In the genomic region with DNA sequence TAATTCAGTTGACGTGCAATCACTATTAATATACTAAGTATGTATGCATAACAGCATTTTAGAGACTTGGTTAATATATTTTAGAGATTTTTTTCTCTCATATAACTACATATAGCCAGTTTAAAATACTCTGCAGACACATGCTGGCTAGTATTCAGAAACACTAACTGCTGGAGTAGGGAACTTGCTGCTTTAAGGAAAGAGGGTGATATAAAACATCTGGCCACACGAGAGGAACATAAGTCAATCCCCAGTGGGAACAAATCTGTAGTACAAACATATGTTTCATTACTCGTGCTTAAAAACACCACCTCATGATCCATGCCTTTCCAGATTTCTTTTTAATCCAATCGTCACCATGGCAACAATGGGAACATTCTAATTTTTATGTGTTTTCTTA, we compare ENCODE assay signal across 24 mouse cellular contexts.
A peak's percentile ranks its signal among the peaks of the same experiment; 100 is the strongest.
DNase-seq lines count a peak whose midpoint lies in the region; ATAC-seq and TF ChIP-seq lines count a peak whose summit lies in the region.
"Had no signal": no experiment of that assay in that cellular context is flagged by ENCODE, and none has a peak within 500 bp of the region (broad histone marks: within the 10 kb centered on the region; RNA-seq: fewer than 3 reads in every experiment).

No protein-coding gene starts in this region.

- H3K9me3 ChIP-seq in heart, postnatal 0 days (replicated peaks; ENCODE audit: control insufficient read depth, low read length), result no peaks in the 10 kb centered on the region
- H3K9me3 ChIP-seq in lung, embryonic 14.5 days (ENCODE audit: low read depth, low read length), result no peaks in the 10 kb centered on the region
- H3K9me3 ChIP-seq in midbrain, embryonic 14.5 days (ENCODE audit: control insufficient read depth, low read length), result no peaks in the 10 kb centered on the region
- H3K9me3 ChIP-seq in midbrain, embryonic 10.5 days (replicated peaks), result no peaks in the 10 kb centered on the region
- no peaks in the 10 kb centered on the region for H3K9me3 ChIP-seq in forebrain, embryonic 11.5 days (ENCODE audit: control insufficient read depth, low read length)
- H3K9me3 ChIP-seq: embryonic facial prominence, embryonic 15.5 days; forebrain, embryonic 10.5 days; forebrain, embryonic 15.5 days; heart, embryonic 10.5 days; hindbrain, embryonic 10.5 days; hindbrain, embryonic 15.5 days had no signal

- H3K9ac ChIP-seq in heart, postnatal 0 days (replicated peaks; ENCODE audit: low read depth, low read length), result no peak overlapping the region
- H3K9ac ChIP-seq in lung, embryonic 14.5 days, result no peak overlapping the region
- no peak overlapping the region for H3K9ac ChIP-seq in midbrain, embryonic 14.5 days (replicated peaks; ENCODE audit: low read length)
- no peak overlapping the region for H3K9ac ChIP-seq in forebrain, embryonic 11.5 days (ENCODE audit: low read length)
- H3K9ac ChIP-seq: embryonic facial prominence, embryonic 15.5 days; forebrain, embryonic 15.5 days; hindbrain, embryonic 15.5 days had no signal

- intact Hi-C loops in heart, postnatal 14 days (cut with DNase I), result no loop called here

- no peaks in the 10 kb centered on the region for H3K36me3 ChIP-seq in heart, postnatal 0 days (replicated peaks; ENCODE audit: control insufficient read depth, insufficient read depth, low read length)
- no peaks in the 10 kb centered on the region for H3K36me3 ChIP-seq in lung, embryonic 14.5 days (ENCODE audit: insufficient read depth)
- no peaks in the 10 kb centered on the region for H3K36me3 ChIP-seq in midbrain, embryonic 14.5 days (ENCODE audit: control insufficient read depth, insufficient read depth, low read length)
- H3K36me3 ChIP-seq in midbrain, embryonic 10.5 days, result no peaks in the 10 kb centered on the region
- H3K36me3 ChIP-seq in forebrain, embryonic 11.5 days (ENCODE audit: control insufficient read depth, insufficient read depth, low read length), result no peaks in the 10 kb centered on the region
- H3K36me3 ChIP-seq: embryonic facial prominence, embryonic 15.5 days; forebrain, embryonic 10.5 days; forebrain, embryonic 15.5 days; heart, embryonic 10.5 days; hindbrain, embryonic 10.5 days; hindbrain, embryonic 15.5 days had no signal

- no peak overlapping the region for H3K4me3 ChIP-seq in heart, postnatal 0 days (ENCODE audit: low read depth, low read length)
- H3K4me3 ChIP-seq in lung, embryonic 14.5 days (ENCODE audit: low read depth, low read length), result no peak overlapping the region
- H3K4me3 ChIP-seq in midbrain, embryonic 14.5 days (replicated peaks; ENCODE audit: low read depth, low read length), result no peak overlapping the region
- H3K4me3 ChIP-seq in midbrain, embryonic 10.5 days, result no peak overlapping the region
- H3K4me3 ChIP-seq in forebrain, embryonic 11.5 days (ENCODE audit: low read depth, low read length), result no peak overlapping the region
- H3K4me3 ChIP-seq: embryonic facial prominence, embryonic 15.5 days; erythroblast, embryonic 14.5 days; forebrain, embryonic 10.5 days; forebrain, embryonic 15.5 days; heart, embryonic 10.5 days; hindbrain, embryonic 10.5 days; hindbrain, embryonic 15.5 days had no signal

- ATAC-seq in heart, postnatal 0 days (ENCODE audit: insufficient read depth, low read depth), result no peak
- ATAC-seq in lung, embryonic 14.5 days (ENCODE audit: insufficient read depth), result peak; percentile 38; the same call in 1 of the 2 replicates
- no peak for ATAC-seq in midbrain, embryonic 14.5 days (ENCODE audit: low FRiP score, low TSS enrichment)
- ATAC-seq in forebrain, embryonic 11.5 days (replicated peaks; ENCODE audit: low FRiP score), result no peak
- ATAC-seq: activated CD4-positive, CD25-positive, alpha-beta regulatory T cell, adult 4 months; forebrain, embryonic 15.5 days; inflammation-experienced regulatory T-cells, adult 6 months; Patski had no signal

- no peak overlapping the region for H3K4me2 ChIP-seq in heart, postnatal 0 days (ENCODE audit: low read depth, low read length)
- no peak overlapping the region for H3K4me2 ChIP-seq in lung, embryonic 14.5 days
- H3K4me2 ChIP-seq in midbrain, embryonic 14.5 days (ENCODE audit: low read length), result no peak overlapping the region
- H3K4me2 ChIP-seq in forebrain, embryonic 11.5 days (ENCODE audit: low read depth, low read length, severe bottlenecking), result no peak overlapping the region
- H3K4me2 ChIP-seq: embryonic facial prominence, embryonic 15.5 days; forebrain, embryonic 15.5 days; hindbrain, embryonic 15.5 days had no signal

- TF ChIP-seq CTCF in heart, postnatal 0 days (IDR thresholded peaks at IDR 0.05; ENCODE audit: low read depth), result no peak
- TF ChIP-seq CTCF in lung, embryonic 14.5 days (IDR thresholded peaks at IDR 0.05; ENCODE audit: low read depth), result no peak

- 62% methylated on average over 4 of the region's 4 CpGs for WGBS in heart, postnatal 0 days
- 43% methylated on average over 4 of the region's 4 CpGs for WGBS in lung, embryonic 14.5 days
- whole genome bisulfite sequencing in midbrain, embryonic 14.5 days, result 70% methylated on average over 4 of the region's 4 CpGs
- WGBS in midbrain, embryonic 10.5 days, result 75% methylated on average over 4 of the region's 4 CpGs
- 70% methylated on average over 4 of the region's 4 CpGs for WGBS in forebrain, embryonic 11.5 days

- H3K27me3 ChIP-seq in heart, postnatal 0 days (ENCODE audit: control insufficient read depth, insufficient read depth, low read length), result no peaks in the 10 kb centered on the region
- H3K27me3 ChIP-seq in lung, embryonic 14.5 days (ENCODE audit: insufficient read depth, low read length), result no peaks in the 10 kb centered on the region
- no peaks in the 10 kb centered on the region for H3K27me3 ChIP-seq in midbrain, embryonic 14.5 days (ENCODE audit: control insufficient read depth, insufficient read depth, low read length)
- H3K27me3 ChIP-seq in midbrain, embryonic 10.5 days (ENCODE audit: low read depth, poor library complexity, severe bottlenecking), result no peaks in the 10 kb centered on the region
- H3K27me3 ChIP-seq in forebrain, embryonic 11.5 days (ENCODE audit: control insufficient read depth, insufficient read depth, low read length), result no peaks in the 10 kb centered on the region
- H3K27me3 ChIP-seq: CH12.LX; embryonic facial prominence, embryonic 15.5 days; forebrain, embryonic 15.5 days; hindbrain, embryonic 15.5 days had no signal

- H3K27ac ChIP-seq in heart, postnatal 0 days (ENCODE audit: low read depth), result no peak overlapping the region
- no peak overlapping the region for H3K27ac ChIP-seq in lung, embryonic 14.5 days (ENCODE audit: low read depth)
- no peak overlapping the region for H3K27ac ChIP-seq in midbrain, embryonic 14.5 days (replicated peaks; ENCODE audit: low read depth, low read length)
- no peak overlapping the region for H3K27ac ChIP-seq in midbrain, embryonic 10.5 days (replicated peaks)
- H3K27ac ChIP-seq in forebrain, embryonic 11.5 days (ENCODE audit: low read depth, low read length), result no peak overlapping the region
- H3K27ac ChIP-seq: embryonic facial prominence, embryonic 15.5 days; forebrain, embryonic 10.5 days; forebrain, embryonic 15.5 days; heart, embryonic 10.5 days; hindbrain, embryonic 10.5 days; hindbrain, embryonic 15.5 days had no signal

- no peaks in the 10 kb centered on the region for H3K4me1 ChIP-seq in heart, postnatal 0 days (ENCODE audit: control insufficient read depth, insufficient read depth)
- H3K4me1 ChIP-seq in lung, embryonic 14.5 days (ENCODE audit: insufficient read depth), result no peaks in the 10 kb centered on the region
- H3K4me1 ChIP-seq in midbrain, embryonic 14.5 days (ENCODE audit: control insufficient read depth, insufficient read depth, low read length), result no peaks in the 10 kb centered on the region
- H3K4me1 ChIP-seq in midbrain, embryonic 10.5 days, result no peaks in the 10 kb centered on the region
- H3K4me1 ChIP-seq in forebrain, embryonic 11.5 days (replicated peaks; ENCODE audit: control insufficient read depth, insufficient read depth, low read length), result no peaks in the 10 kb centered on the region
- H3K4me1 ChIP-seq: embryonic facial prominence, embryonic 15.5 days; forebrain, embryonic 10.5 days; forebrain, embryonic 15.5 days; heart, embryonic 10.5 days; hindbrain, embryonic 10.5 days; hindbrain, embryonic 15.5 days had no signal

- peak; percentile 46 for DNase-seq in heart, postnatal 0 days (ENCODE audit: low spot score)
- DNase-seq in heart, postnatal 14 days, result no peak
- DNase-seq in lung, embryonic 14.5 days, result peak; percentile 56
- DNase-seq in lung, adult 18-20 months, result no peak
- peak; percentile 4 for DNase-seq in midbrain, embryonic 14.5 days
- DNase-seq in midbrain, embryonic 10.5 days (ENCODE audit: low spot score), result no peak
- peak; percentile 10 for DNase-seq in mesoderm, embryonic 11.5 days (ENCODE audit: low read depth, low spot score)
- no peak for DNase-seq in forebrain, embryonic 11.5 days (ENCODE audit: low spot score)
- DNase-seq: adrenal gland, postnatal 14 days; cerebellum, adult 2 months; cerebellum, postnatal 10 days; gastrocnemius, postnatal 10 days; heart, adult 18-20 months had no signal

- no peak for TF ChIP-seq EP300 in heart, postnatal 0 days (IDR thresholded peaks at IDR 0.05; ENCODE audit: low read depth)

Comparison
In these comparisons a context has a peak if more than half of its experiments do, and no peak if none do; other contexts are left out.
1. DNase-seq: peak in heart, postnatal 0 days (single experiment), lung, embryonic 14.5 days (single experiment), midbrain, embryonic 14.5 days (single experiment) and mesoderm, embryonic 11.5 days (single experiment); none in heart, postnatal 14 days (0 of 2), lung, adult 18-20 months (0 of 2), midbrain, embryonic 10.5 days (single experiment) and forebrain, embryonic 11.5 days (single experiment).